Mouse (Mus musculus): Measurements from ENCODE around the gene Tuba1c. TPM values are rescaled to one million over a fixed set of nuclear protein-coding genes. Genes with fewer than 3 reads are reported as not detected.

Tuba1c gene
- total and polyA plus RNA-seq, 3 experiments, result 178 to 390 (median 220) TPM

- TF ChIP-seq POLR2A (IDR thresholded peaks at IDR 0.05; ENCODE audit: low read depth, low read length) (no peak), CHD1 (IDR thresholded peaks at IDR 0.05; ENCODE audit: low read depth, low read length) (no peak), EP300 (IDR thresholded peaks at IDR 0.05; ENCODE audit: low read length) (no peak), CHD2 (IDR thresholded peaks at IDR 0.05; ENCODE audit: low read length) (no peak), BHLHE40 (IDR thresholded peaks at IDR 0.05; ENCODE audit: low read depth, low read length) (no peak), RAD21 (IDR thresholded peaks at IDR 0.05; ENCODE audit: low read depth, low read length) (peak; percentile 56), ZKSCAN1 (IDR thresholded peaks at IDR 0.05; ENCODE audit: borderline replicate concordance, low read depth, low read length) (no peak), CTCF (conservative IDR thresholded peaks at IDR 0.05 in 1 of 2, IDR thresholded peaks at IDR 0.05 in 1 of 2; ENCODE audit: low read depth in 2 of 2, low read length in 2 of 2) (peak; percentile 80 to 95), MAZ (IDR thresholded peaks at IDR 0.05; ENCODE audit: low read depth, low read length) (peak; percentile 61; the same call in 1 of the 2 replicates), NRF1 (IDR thresholded peaks at IDR 0.05; ENCODE audit: low read depth, low read length) (no peak), MYC (IDR thresholded peaks at IDR 0.05; ENCODE audit: low read depth, low read length) (peak; percentile 72), TBP (conservative IDR thresholded peaks at IDR 0.05; ENCODE audit: low read depth, low read length) (no peak), IRF4 (IDR thresholded peaks at IDR 0.05; ENCODE audit: low read depth, low read length) (no peak), UBTF (IDR thresholded peaks at IDR 0.05; ENCODE audit: low read depth, low read length) (no peak), SMC3 (IDR thresholded peaks at IDR 0.05; ENCODE audit: low read depth, low read length) (peak; percentile 31), NELFE (IDR thresholded peaks at IDR 0.05; ENCODE audit: low read depth, low read length) (peak; percentile 49; the same call in 1 of the 2 replicates), SIN3A (IDR thresholded peaks at IDR 0.05; ENCODE audit: low read length) (no peak), MXI1 (IDR thresholded peaks at IDR 0.05; ENCODE audit: low read depth, low read length) (no peak), MEF2A (IDR thresholded peaks at IDR 0.05; ENCODE audit: borderline replicate concordance, low read depth, low read length) (no peak), ZMIZ1 (IDR thresholded peaks at IDR 0.05; ENCODE audit: low read depth, low read length) (no peak), MAFK (IDR thresholded peaks at IDR 0.05; ENCODE audit: insufficient replicate concordance, low read length) (0 out of 2 replicates have a peak, but pooled peaks have one; percentile 13), HCFC1 (IDR thresholded peaks at IDR 0.05; ENCODE audit: low read depth, low read length) (peak; percentile 13; the same call in 1 of the 2 replicates)
- no peaks in the 10 kb centered on the region for H3K27me3 ChIP-seq (replicated peaks)
- H3K79me2 ChIP-seq (replicated peaks; ENCODE audit: control insufficient read depth, extremely low read depth, insufficient read depth, poor library complexity, severe bottlenecking), result no peaks in the 10 kb centered on the region
- H3K4me3 ChIP-seq (replicated peaks in 1 of 3; ENCODE audit: low read depth in 2 of 3, low read length in 2 of 3, poor library complexity in 1 of 3), result peak overlapping the region in 1 of 3 experiments; percentile 16
- peak overlapping the region; percentile 58 for H3K4me2 ChIP-seq (ENCODE audit: insufficient read depth, low read depth, poor library complexity, severe bottlenecking)
- H3K9ac ChIP-seq (ENCODE audit: insufficient read depth, low read depth), result peak overlapping the region; percentile 45; the same call in 1 of the 2 replicates
- H3K9me3 ChIP-seq (replicated peaks; ENCODE audit: low read length), result peaks cover 3% of the 10 kb centered on the region
- no peak overlapping the region for H3K27ac ChIP-seq (ENCODE audit: insufficient read depth, low read depth)
- dilution Hi-C loops (cut with MboI; ENCODE audit: extremely low pct_ligation_motif_present, extremely low pct_unique_long_range_greater_than_20kb, low sequenced_read_pairs) (no loop called here), in situ Hi-C loops (cut with MboI; ENCODE audit: low pct_ligation_motif_present, low pct_unique_long_range_greater_than_20kb, low sequenced_read_pairs) (no loop called here)
- no peaks in the 10 kb centered on the region for H3K36me3 ChIP-seq (replicated peaks in 1 of 2; ENCODE audit: control insufficient read depth in 1 of 2, insufficient read depth in 1 of 2, low read length in 1 of 2)
- H3K4me1 ChIP-seq (ENCODE audit: control insufficient read depth in 1 of 2, insufficient read depth in 2 of 2), result peaks cover 0 to 12% of the 10 kb centered on the region in 2 experiments; a peak in 2 of 4 replicates
- peak; percentile 81 for DNase-seq (ENCODE audit: extremely low read depth)
Observed at GRCm38 (mm10) chr15:99000535-99001283, 29.0 kb upstream of the Tuba1c start.

All from CH12.LX (cell line).